Mouse (Mus musculus) lung, postnatal 25 days (tissue): ENCODE results near the gene Mcl1.
"Not testable (repeated sequence)": the region's sequence is repeated elsewhere in the genome, so short reads cannot be mapped to it uniquely, and the experiment has no call there.

Experiments
- DNase-seq: peaks from one replicate; pipeline ENCODE4 v3.0.0; 2022; ENCODE audit warnings: low spot score

Mcl1 gene

DNA sequence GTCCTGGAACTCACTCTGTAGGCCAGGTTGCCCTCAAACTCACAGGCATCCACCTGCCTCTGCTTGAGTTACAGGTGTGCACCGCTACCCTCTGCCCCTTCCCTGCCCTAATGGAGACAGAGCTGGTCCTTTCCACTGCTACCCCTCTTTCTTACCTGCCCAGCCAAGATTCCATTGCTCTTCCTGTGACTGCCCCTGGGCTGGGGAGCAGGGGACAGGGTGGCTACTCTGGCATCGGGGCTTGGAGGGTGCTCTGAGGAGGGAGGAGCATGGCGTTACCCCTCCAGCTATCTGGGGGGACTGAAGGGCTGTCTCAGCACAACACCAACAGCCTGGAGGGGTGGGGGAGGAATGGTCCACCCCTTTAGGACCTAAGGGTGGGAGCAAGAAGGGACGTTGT, 26.7 kb downstream of the Mcl1 start:
- no peak for DNase-seq

DNA sequence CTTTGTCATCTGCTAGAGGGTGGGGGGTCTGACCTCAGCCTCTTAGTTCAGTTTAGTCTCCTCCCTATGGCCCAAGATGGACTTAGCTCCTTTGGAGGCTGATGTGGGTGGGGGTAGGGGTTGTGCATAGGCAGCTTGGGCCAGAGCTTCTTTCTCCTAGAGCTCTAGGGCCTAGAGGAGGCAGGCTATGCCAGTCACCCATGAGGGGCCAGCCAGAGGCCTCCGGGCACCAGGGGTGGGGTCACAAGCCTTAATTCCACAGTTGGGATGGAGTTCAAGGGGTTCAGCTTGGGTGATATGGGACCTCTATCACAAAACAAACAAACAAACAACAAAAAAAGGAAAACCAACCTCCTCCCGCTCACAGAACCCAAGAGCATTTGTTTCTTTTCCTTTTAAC, 27.1 kb downstream of the Mcl1 start:
- DNase-seq: no peak

GRCm38 (mm10) chr3:95686492-95687167, 28.0 kb downstream of the Mcl1 start:
- no peak for DNase-seq

- no peak for DNase-seq
Observed at GRCm38 (mm10) chr3:95687168-95687523, 28.6 kb downstream of the Mcl1 start.

DNA sequence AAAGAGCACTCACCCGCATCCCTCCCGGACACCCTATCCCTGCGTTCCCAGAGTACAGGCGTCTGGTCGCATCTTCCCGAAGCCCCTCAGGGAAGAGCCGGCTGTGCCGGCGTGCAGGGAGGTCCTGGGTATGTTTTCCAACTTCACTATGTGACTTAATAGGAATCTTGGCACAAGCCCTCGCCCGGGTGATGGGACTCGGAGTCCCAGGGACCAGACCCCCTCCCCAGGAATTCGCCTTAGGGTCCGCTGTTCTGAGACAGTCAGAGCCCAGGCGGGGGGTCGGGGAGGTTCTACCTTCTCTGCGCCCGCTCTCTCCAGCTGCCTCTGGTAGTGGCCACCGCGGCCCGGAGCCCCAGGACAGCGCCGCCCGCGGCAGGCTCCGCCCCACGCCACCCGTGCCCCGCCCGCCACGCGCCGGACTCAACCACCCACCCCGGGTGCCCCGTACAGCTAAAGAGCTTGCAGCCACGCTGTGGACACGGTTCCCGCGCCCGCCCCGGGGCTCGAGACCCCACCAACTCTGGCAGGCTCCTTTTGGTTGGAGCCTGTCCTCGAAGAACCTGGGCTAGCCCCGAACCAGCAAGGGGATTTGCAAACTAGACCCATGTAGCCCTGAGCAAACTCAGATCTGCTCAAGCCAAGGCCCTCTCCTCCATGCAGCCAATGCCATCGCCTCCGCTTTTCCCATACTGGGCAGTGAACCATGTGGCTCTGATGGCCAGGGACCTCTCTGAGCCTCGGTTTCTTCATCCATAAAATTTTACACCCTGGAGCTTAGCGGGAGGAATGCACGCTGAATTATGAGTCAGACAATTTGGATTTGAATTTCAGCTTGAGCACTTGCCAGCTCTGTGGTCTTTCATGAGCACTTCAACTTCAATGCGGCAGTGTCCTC, 29.2 kb downstream of the Mcl1 start, which contains the start of gene Adamtsl4:
Adamtsl4 (minus strand) TSS at position 394 of the 898 bp plus-strand sequence.
- peak; percentile 82 for DNase-seq

- DNase-seq: no peak
Observed at GRCm38 (mm10) chr3:95689171-95689915, 30.8 kb downstream of the Mcl1 start.

GRCm38 (mm10) chr3:95689940-95690339, 31.4 kb downstream of the Mcl1 start:
- DNase-seq: no peak

GRCm38 (mm10) chr3:95690552-95690951, 32.0 kb downstream of the Mcl1 start:
- not testable (repeated sequence) for DNase-seq

DNA sequence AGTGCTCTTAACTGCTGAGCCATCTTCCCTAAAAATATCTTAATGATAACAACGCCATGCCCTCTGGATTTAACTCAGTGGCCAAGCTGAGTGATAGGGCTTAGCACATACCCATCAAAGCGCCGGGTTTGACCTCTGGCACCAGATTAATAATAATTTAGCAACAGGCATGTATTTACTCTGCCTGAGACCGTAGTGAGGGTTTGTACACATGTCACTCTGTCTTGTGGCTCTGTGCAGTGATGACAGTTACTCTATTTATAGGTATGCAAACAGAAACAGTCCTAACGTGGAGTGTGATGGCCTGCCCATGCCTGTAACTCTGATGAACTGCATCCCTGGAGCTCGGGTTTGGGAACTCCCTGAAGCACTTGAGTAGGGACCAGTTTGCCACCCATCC, 34.1 kb downstream of the Mcl1 start:
- DNase-seq: no peak

DNA sequence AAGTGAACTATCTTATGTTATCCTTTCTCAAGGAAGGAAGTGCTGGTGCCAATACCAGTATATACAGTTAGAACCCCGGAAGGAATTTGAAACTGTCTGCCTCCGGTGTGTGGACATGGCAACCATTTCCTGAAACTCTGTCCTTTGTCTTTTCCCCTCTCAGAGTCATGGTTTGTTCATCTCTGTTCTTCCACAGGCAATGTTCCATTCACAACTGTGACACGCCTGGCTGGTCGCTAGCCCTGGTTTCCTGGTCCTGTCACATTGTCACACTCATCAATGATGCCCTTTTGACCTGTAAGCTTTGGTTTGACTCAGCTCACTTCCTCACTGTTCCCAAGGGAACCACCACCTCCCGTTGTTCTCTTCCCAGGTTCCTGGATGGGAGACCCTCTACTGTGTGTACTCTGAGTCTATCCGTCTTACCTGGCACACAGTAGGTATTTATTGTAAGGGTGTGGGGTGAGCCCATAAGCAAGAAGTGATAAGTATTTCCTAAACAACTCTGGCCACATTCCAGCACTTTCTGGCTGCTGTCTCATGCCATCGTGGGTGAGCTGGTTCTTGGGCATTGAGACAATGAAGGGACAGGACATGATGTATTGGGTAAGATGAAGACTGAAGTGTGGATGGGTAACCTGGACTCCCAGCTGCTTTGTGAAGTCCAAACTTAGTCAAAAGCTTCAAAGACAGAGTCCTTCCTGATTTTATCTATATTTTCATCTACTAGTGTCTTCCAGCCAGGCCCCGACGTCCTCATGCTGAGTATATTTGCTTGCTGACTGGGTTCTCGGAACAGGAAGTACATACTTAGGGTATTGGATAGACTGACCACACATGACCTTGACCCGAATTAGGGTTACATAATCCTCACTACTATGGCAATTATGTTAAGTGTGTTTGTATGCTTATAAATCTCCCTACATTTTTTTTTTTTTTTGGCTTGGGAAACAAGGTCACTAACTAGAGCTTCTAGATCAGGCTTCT, 35.5 kb downstream of the Mcl1 start:
- peak; percentile 84 for DNase-seq

GRCm38 (mm10) chr3:95694808-95695703, 36.5 kb downstream of the Mcl1 start:
- DNase-seq: no peak

- no peak for DNase-seq
Observed at GRCm38 (mm10) chr3:95695796-95696195, 37.2 kb downstream of the Mcl1 start.

DNA sequence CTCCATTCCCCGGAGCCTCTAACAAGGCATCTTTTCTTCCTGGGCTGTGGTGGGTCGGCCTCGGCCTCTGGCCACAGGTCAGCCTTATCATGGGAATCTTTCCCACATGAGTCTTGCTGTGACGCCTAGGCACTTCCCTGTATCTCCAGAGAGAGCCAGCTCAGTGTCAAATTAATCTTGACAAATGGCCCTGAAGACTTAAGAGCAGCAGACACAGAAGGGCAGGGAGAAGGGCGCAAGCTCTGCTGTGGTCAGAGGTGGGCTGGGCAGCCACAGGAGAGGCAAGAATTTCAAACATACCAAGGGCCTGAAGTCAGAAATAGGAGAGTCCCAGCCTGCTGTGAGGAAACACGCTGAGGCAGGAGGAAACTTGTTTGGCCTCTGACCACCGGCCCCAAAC, 37.8 kb downstream of the Mcl1 start:
- DNase-seq: peak; percentile 80

GRCm38 (mm10) chr3:95698286-95698685, 39.7 kb downstream of the Mcl1 start:
- no peak for DNase-seq

GRCm38 (mm10) chr3:95700233-95700681, 41.7 kb downstream of the Mcl1 start:
- DNase-seq: no peak

DNA sequence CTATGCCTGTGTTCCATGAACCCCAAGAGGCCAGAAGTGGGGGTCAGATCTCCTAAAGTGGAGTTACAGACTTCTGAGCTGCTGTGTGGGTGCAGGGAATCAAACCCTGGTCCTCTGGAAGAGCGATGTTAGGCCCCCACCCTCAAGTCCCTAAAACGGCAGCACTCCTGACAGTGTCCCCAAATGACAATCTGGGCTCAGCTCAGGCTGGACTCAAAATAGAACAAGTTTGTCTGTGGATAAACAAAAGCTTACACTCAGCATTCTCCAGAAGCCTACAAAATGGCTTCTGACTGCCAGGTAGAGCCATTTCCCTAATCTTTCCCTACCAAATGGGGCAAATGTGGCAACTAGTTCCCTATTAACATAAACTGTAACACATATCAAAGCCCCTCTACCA, 42.5 kb downstream of the Mcl1 start:
- no peak for DNase-seq

GRCm38 (mm10) chr3:95701877-95702540, 43.4 kb downstream of the Mcl1 start:
- DNase-seq: peak; percentile 80

DNA sequence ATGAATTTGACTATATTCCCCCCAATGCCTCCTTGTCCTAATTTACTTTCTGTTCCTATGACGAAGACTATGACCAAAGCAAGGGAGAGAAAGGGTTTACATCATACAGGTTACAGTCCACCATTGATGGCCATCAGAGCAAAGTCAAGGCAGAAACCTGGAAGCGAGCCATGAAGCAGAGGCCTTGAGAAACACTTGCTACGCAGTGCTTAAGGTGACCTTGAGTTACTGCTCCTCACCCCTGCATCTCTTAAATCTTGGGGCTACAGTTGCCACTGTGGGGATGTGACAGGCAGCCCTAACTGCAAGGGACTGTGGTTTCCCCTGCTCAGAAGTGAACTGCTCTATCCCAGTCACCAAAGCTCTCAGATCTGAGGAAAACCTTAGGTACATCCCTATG, 44.7 kb downstream of the Mcl1 start:
- no peak for DNase-seq

- peak; percentile 64 for DNase-seq
Observed at GRCm38 (mm10) chr3:95704612-95705011, 46.0 kb downstream of the Mcl1 start.

DNA sequence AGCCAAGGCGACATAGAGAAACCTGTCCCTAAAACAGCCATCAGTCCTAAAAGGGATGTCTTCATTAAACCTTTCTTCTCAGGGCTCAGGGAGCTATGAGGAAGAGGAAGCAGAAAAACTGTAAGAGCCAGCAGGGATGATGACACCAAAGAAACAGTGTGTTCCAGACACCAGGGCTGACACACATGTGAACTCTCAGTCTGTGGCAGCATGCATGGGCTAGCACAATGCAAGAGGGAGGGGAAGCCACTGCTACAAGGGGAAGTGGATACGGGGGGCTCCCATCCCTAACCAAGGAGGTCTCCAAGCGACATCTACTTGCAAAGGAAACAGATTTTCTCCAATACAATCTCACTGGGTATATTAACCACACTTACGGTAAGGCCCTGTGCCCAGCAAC, 47.7 kb downstream of the Mcl1 start:
- no peak for DNase-seq
